Mouse (Mus musculus) forelimb bud, embryonic 11.5 days (tissue): ENCODE data around the gene Gm38393.
A peak's percentile ranks its signal among the peaks of the same experiment; 100 is the strongest.

Source experiments
- DNase-seq: peaks from one replicate; pipeline ENCODE4 v3.0.0-alpha.2; 2012; ENCODE audit warnings: low read depth, low spot score

The Gm38393 gene

GRCm38 (mm10) chr7:60004606-60005330, at the start of gene Gm38393, which contains the start of gene Snurf:
TSS of gene Gm38393 (minus strand) at chr7:60005064.
TSS of gene Snurf (minus strand) at chr7:60005049.
- peak; percentile 60 for DNase-seq

- no peak for DNase-seq
Measured at GRCm38 (mm10) chr7:60047481-60048201, 42.8 kb upstream of the Gm38393 start.

DNA sequence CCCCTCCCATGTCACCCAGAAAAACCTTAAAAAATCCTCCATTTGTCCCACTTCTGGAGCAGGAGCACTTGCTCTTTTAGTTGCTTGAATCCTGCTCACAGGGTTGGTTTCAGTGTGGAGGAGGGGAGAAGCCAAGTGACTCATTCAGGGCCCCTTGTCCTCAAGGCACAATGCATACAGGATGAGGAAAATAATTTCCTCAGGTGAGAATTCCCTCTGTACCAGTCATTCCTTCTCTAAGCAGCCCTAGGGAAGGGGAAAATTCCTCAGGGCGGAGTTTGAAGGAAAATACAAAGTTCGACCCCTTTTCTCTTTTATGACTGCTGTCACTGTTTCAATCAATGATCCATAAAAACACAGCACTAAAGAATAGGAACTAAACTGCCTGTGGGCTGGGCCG, 8.3 kb upstream of the Gm38393 start:
- no peak for DNase-seq

DNA sequence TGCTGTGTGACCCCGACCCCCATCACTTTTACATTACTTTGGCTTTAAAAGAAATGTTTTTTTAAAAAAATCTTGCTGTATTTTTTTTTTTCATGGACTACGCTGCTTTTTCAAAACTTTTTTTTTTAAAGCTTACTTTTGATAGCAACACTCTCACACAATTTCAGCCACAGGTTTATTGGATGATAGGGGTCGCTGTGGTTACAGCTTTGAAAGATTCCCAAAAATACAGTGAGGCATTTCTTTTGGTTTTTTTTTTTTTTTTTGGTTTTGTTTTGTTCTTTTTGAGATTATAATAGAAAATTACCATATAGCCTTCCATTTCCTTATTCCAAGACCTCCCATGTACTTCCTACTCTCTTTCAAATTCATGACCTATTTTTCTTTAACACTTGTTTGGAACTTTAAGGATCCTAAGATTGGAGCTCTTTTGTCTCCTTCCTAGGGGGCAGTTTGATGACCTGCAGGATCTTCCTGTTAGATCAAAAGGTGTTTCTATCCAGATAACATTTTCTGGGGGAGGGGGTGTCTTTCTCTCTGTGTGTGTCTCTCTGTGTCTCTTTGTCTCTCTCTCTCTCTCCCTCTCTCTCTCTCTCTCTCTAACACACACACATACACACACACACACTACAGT, 3.0 kb upstream of the Gm38393 start:
- no peak for DNase-seq

DNA sequence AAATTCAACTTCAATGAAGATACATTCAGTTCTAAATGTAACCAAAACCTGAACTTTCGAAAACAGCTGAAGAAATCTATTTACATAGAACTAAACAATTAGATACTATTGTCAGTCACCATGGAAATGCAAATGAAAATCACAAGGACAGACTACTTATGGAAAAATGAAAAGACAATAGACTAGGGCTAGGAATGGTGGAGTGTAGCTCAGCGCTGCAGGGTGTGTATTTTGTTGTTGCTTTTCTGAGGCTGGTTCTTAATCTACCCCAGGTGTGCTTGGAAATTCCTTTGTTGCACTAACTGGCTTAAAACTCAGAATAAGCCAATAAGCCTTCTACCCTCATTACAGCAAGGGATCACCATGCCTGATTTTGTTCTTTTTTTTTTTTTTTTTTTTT, 1.4 kb upstream of the Gm38393 start:
- no peak for DNase-seq

DNA sequence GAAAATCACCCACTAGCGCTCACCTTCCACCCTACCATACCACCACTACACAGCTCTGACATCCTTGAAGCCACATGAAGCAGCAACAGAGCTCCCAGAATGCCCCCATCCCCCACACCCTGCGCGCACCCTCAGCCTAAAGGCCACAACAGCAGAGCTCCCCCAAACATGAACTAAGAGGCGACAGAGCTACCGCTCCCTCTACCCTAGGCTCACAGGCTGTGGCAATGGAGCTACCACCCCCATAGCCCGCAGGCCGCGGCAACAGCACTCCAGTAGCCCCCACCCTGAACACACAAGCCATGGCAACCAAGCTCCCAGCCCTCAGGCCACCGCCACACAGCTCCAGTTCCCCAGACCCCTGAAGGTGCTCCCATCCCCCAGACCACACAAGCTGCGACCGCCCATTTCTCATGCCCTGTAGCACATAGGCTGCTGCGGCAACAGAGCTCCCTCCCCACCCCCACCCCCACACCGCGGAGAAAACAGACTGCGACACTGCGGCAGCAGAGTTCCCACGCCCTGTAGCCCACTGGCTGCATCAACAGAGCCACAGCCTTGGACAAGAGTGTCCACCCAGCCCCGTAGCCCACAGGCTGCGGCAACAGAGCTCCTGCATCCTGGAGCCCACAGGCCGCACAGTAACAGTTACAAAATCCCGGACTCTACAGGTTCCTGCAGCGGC, 801 bp downstream of the Gm38393 start:
- peak; percentile 62 for DNase-seq

GRCm38 (mm10) chr7:60003006-60003865, 1.6 kb downstream of the Gm38393 start:
- DNase-seq = no peak

DNA sequence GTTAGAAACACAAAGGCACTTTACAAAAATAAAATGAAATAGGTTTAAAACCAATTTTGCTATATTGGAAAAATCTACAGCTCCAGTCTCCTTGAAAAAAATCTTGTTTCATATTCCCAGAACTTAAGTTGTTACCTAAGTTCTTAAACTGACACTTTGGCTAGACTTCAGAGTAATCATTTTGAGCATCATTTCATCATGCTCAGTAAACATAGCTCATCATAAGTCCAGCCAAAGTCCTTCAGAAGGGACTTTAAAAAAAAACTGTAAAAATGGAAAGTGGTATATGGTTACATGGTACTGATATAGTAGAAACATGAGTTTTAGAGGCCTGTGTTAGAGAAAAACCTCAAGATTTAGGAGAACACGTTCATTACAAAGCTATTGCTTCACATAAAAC, 26.2 kb downstream of the Gm38393 start:
- DNase-seq = no peak
